Mouse (Mus musculus) megakaryocyte, embryonic 14.5 days (primary cell): ENCODE measurements around the gene Cit.

Experiments used
- FLI1 ChIP-seq: IDR thresholded peaks from 2 replicates; pipeline ENCODE4 v1.6.1; 2012; ENCODE audit warnings: low read length, inconsistent platforms, mixed read lengths
- GATA1 ChIP-seq: IDR thresholded peaks from 3 replicates; pipeline ENCODE4 v1.6.1; 2012; ENCODE audit warnings: mixed read lengths, low read length, inconsistent platforms, borderline replicate concordance

- TF ChIP-seq GATA1 = no peak
- no peak for TF ChIP-seq FLI1
Measured at GRCm38 (mm10) chr5:116018196-116018595, 173.1 kb downstream of the Cit start.
